Mouse (Mus musculus) gastrocnemius, postnatal 4 days (tissue): Measurements from ENCODE around the gene Tpo. TPM values are rescaled to one million over a fixed set of nuclear protein-coding genes. Genes with fewer than 3 reads are reported as not detected.

Source experiments
- DNase-seq, 2 experiments: peaks; one replicate each; pipeline ENCODE4 v3.0.0; 2021 to 2022; ENCODE audit warnings: low spot score in 2 of 2, mixed read lengths in 2 of 2
- total RNA-seq, 2 experiments: library from RNA; stranded (reverse); gene quantifications; 2 replicates each; pipeline ENCODE4 v1.2.3; 2021

Tpo gene
- total RNA-seq, 2 experiments from 2014 or later, result not detected

- no peak for DNase-seq
Observed at GRCm38 (mm10) chr12:30024264-30024825, 108.1 kb downstream of the Tpo start.

- no peak for DNase-seq
Observed at GRCm38 (mm10) chr12:30023491-30023890, 108.9 kb downstream of the Tpo start.

- DNase-seq, result no peak
Observed at GRCm38 (mm10) chr12:30020447-30020846, 112.0 kb downstream of the Tpo start.

- no peak for DNase-seq
Observed at GRCm38 (mm10) chr12:30017131-30017530, 115.3 kb downstream of the Tpo start.

- no peak for DNase-seq
Observed at GRCm38 (mm10) chr12:30015501-30015900, 116.9 kb downstream of the Tpo start.

- no peak for DNase-seq
Observed at GRCm38 (mm10) chr12:30008741-30009140, 123.7 kb downstream of the Tpo start.

GRCm38 (mm10) chr12:30006586-30006985, 125.8 kb downstream of the Tpo start:
- no peak for DNase-seq

Other genes with a start within 250 kb of the Tpo start
- gene Pxdn, start 195.0 kb downstream of the Tpo start, total RNA-seq, result 100 to 1,000 TPM; 150 to 160 TPM
- 1 to 10 TPM; 1.2 to 1.5 TPM for gene Sntg2, start 240.8 kb upstream of the Tpo start, total RNA-seq